Mouse (Mus musculus) C2C12 (cell line): Measurements from ENCODE around the gene Nfia.

Experiments used
- CTCF ChIP-seq: IDR thresholded peaks from one replicate; pipeline ENCODE4 v1.5.1; 2011; ENCODE audit not compliant: control insufficient read depth, insufficient read depth, insufficient read length
- MAX ChIP-seq: IDR thresholded peaks from one replicate; pipeline ENCODE4 v1.6.1; 2011; ENCODE audit warnings: mild to moderate bottlenecking, control low read depth
- MYOG ChIP-seq: IDR thresholded peaks from one replicate; pipeline ENCODE4 v1.6.1; 2011; ENCODE audit not compliant: control insufficient read depth, insufficient read length; ENCODE audit errors: extremely low read depth
- USF1 ChIP-seq: IDR thresholded peaks from one replicate; pipeline ENCODE4 v1.6.1; 2011; ENCODE audit warnings: low read depth, mild to moderate bottlenecking, control low read depth, moderate library complexity

GRCm38 (mm10) chr4:97764616-97765015 is 7.9 kb upstream of the Nfia start:
- TF ChIP-seq CTCF (no peak), USF1 (no peak), MYOG (no peak), MAX (no peak)
